Mouse (Mus musculus) embryo, embryonic 10 days (tissue): ENCODE data around the gene Frat1.

Source experiments
- DNase-seq: peaks from one replicate; pipeline ENCODE4 v3.0.0-alpha.2; 2015; ENCODE audit warnings: low spot score

Gene Frat1

DNA sequence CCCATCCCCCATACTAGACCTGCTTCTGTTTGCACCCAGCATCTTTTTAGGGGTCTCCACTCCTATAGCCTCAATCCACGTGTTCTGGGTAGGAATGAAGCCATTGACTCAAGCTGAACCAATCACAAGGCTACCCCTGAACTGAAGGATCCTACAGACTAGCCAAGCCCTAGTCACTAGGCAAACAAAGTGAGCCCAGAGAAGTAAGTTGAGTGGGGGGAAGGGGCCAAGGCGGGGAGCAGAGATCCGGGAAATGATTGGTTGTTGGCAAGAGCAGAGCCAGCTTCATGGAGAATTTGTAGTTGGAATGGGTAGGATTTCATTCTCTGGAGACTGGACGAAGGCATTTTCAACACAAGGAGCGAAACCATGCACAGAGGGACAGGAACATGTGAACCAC lies 12.9 kb upstream of the Frat1 start:
- no peak for DNase-seq

GRCm38 (mm10) chr19:41817325-41817724 lies 12.4 kb upstream of the Frat1 start:
- DNase-seq, result peak; percentile 48

DNA sequence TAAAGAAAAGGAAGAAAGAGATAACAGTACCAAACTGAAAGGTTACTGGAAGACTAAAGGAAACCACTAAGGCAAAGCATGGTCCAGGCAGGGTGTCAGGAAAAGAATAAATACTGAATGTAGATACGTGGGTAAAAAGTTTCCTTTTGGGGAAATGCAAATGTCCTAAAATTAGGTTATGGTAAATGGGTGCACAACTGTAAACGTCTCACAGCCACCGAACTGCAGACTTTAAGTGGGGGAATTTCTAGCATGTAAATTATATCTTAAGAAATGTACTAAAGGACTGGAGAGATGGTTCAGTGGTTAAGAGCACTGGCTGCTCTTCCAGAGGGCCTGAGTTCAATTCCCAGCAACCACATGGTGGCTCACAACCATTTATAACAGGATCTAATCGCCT lies 11.0 kb upstream of the Frat1 start:
- DNase-seq, result no peak

- DNase-seq, result no peak
These were observed 8.3 kb upstream of the Frat1 start for GRCm38 (mm10) chr19:41821436-41821835.

- DNase-seq, result no peak
These were observed 7.2 kb upstream of the Frat1 start for GRCm38 (mm10) chr19:41822589-41822988.

DNA sequence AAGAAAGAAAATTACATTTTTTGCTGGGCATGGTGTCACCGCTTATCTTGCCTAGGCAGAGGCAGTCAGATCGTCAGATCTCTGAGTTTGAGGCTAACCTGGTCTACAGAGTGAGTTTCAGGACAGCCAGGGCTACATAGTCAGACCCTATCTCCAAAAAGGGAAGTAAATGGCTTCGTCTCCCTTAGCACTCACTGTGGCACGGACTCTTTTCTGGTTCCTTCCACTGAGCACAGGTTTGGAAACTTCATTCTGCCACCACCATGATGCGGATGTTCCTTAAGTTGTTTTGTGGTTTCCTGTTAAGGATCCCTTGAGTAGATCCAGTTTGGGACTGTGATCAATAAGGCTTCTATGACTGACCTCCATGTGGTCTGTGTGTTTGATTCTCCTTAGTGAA lies 4.8 kb upstream of the Frat1 start:
- DNase-seq, result no peak

GRCm38 (mm10) chr19:41826529-41826928 lies 3.2 kb upstream of the Frat1 start:
- no peak for DNase-seq

GRCm38 (mm10) chr19:41828941-41829340 lies 829 bp upstream of the Frat1 start:
- DNase-seq, result no peak

DNA sequence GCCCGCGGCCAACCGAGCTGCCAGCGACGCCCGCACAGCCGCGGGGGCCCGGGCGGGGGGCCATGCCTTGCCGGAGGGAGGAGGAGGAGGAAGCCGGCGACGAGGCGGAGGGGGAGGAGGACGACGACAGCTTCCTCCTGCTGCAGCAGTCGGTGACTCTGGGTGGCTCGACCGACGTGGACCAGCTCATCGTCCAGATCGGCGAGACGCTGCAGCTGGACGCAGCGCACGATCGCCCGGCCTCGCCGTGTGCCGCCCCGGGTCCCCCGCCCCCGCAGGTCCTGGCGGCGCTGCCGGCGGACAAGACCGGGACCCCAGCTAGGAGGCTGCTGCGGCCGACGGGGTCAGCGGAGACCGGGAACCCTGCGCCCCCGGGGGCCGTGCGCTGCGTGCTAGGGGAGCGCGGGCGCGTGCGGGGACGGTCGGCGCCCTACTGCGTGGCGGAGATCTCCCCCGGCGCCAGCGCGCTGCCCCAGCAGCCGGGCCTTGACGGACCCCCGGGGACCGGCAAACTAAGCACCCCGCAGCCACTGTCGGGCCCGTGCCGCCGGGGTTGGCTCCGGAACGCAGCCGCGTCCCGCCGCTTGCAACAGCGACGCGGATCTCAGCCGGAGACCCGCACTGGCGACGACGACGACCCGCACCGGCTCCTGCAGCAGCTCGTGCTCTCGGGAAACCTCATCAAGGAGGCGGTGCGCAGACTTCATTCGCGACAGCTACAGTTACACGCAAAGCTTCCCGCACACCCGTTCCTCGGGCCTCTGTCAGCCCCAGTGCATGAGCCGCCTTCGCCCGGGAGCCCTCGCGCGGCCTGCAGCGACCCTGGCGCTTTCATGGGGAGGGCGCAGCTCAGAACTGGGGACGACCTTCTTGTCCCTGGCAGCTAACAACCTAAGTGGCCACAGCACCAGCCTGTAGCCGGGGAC lies 599 bp downstream of the Frat1 start:
- DNase-seq, result peak; percentile 74

DNA sequence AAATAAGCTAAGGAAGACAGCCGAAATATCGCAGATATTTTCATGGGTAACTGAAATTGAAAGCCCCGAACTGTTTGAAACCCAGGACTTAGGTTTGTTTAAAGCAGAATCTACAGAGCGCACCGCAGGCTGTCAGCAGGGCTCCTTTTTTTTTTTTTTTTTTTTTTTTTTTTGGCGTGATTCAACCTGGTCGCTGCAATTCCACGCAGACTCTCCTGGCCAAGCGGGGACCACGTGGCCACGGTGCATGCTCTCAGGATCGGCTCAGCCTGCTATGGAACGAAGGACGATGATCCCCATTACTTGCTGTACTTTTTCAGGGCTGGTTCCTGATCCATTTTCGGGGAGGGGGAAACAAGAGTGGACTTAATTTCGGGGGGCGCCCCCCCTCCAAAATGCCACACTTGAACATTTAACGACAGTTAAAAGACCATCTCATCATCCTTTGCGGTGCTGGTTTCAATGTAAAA lies 1.4 kb downstream of the Frat1 start:
- DNase-seq, result peak; percentile 63

GRCm38 (mm10) chr19:41831718-41832391 lies 2.1 kb downstream of the Frat1 start:
- peak; percentile 20 for DNase-seq

- DNase-seq, result no peak
These were observed 2.9 kb downstream of the Frat1 start for GRCm38 (mm10) chr19:41832501-41833201.

DNA sequence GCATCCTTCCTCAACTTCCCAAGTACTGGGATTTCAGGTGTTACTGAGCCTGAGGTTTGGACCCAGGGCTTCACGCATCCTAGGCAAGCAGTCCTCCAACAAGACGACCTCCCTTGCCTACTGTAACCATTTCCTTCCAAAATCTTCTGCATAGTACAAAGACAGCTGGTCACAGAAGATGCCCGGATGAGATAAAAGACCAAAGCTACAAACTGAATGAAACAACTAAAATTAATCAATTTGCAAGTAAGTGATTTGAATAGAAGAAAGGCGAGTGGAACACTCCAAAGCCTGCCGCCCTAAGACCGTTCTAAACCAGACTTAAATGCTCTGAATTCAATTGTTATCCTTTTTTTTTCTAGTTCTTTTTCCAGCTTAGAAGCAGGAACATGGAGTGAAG lies 5.6 kb downstream of the Frat1 start:
- DNase-seq, result no peak

GRCm38 (mm10) chr19:41835816-41836215 lies 6.0 kb downstream of the Frat1 start:
- peak; percentile 65 for DNase-seq

- no peak for DNase-seq
These were observed 6.9 kb downstream of the Frat1 start for GRCm38 (mm10) chr19:41836719-41837118.

DNA sequence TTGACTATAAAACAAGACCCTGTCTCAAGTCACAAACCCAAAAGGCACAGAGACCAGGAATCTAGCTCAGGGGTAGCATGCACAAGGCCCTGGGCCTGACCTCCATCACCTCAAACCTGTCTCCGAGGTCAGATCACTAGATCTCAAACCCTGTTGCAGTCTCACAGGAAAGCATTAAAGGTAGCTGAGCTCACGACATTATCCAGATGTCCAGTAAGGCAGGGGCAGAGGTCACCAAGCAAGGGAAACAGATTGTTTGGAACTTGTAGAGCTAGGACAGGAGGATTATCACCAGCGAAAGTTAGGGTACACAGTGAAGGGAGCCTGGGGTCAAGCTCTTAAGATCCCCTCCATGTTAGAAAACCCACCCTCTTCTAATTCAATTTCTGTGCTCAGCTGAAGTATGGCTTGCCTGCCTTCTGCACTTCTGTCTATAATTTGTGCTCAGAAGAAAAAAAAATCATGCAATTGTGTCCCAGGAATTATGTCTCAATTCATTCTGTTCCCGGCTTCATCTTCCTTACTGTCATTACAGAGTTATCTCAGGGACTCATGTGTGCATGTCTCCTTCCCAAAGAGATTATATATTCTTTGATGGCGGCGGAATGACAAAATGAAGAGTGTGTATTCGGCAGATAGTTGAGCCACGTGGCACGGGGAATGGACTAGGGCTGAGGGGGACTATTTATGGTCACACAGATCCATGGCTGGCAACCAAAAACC lies 7.6 kb downstream of the Frat1 start:
- DNase-seq, result peak; percentile 48

DNA sequence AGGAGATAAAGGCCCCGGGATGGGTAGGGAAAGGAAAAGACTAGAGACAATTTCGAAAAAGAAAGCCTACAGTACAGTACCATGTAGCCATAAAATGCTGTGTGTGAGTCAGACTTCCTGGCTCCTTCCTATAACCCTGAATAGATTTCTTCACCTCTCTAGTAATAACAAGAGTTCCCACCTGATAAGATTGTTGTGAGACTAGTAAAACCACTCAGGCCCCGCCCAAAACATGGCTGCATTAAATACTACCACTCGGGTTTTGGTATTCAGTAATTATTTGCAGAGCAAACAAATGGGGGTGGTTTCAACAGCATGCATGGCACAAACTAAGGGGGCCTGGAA lies 8.1 kb downstream of the Frat1 start:
- DNase-seq, result no peak

DNA sequence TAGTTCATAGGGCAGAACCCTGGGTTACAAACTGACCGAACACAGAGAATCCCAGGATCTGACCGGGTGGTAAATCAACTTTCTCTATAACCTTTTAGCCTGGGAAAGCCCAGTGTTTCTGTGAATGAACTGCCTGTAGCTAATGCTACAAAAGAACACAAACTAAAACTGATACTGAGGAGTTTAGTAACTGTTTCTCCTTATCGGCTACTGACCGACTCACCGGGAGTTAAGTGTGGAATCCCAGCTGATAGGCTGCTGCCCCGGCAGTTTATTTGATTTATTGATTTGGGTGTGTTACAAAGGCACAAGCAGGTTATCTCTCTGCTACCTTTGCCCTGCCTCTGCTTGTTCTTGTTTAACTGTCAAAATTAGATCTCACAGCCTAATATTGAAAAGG lies 9.0 kb downstream of the Frat1 start:
- DNase-seq, result no peak

GRCm38 (mm10) chr19:41839685-41840084 lies 9.9 kb downstream of the Frat1 start:
- no peak for DNase-seq

- DNase-seq, result no peak
These were observed 11.5 kb downstream of the Frat1 start for GRCm38 (mm10) chr19:41841105-41841750.

- no peak for DNase-seq
These were observed 12.4 kb downstream of the Frat1 start for GRCm38 (mm10) chr19:41842196-41842595.

DNA sequence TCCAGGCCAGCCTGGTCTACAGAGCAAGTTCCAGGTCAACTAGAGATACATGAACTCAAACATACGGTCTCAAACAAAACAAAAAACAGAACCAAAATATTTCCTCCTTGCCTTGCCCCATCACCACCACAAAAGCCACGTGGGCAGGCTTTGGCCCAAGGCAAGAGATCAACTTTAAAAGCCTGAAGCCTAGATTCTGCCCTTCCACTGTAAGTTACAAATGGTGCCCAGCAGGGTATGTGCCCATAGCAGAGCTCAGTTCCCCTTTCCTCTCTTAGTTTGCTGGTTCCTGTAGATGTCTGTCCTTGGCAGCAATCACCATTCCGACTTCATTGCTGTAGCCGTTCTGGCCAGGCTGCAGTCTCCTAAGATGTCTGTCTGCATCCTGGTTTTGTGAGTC lies 12.9 kb downstream of the Frat1 start:
- DNase-seq, result no peak
